Mouse (Mus musculus) liver, embryonic 11.5 days (tissue): ENCODE data around the gene H2afy. TPM values are rescaled to one million over a fixed set of nuclear protein-coding genes. Genes with fewer than 3 reads are reported as not detected.

Source experiments
- ATAC-seq: fragments of 200-750 bp; cut with Nextera tagmentation; replicated peaks from 2 replicates; pipeline ENCODE4 v1.8.0; 2017; ENCODE audit warnings: moderate number of reproducible peaks, mild to moderate bottlenecking, moderate TSS enrichment, moderate library complexity; ENCODE audit not compliant: low FRiP score
- DNase-seq: peaks from one replicate; pipeline ENCODE4 v3.0.0-alpha.2; 2017; ENCODE audit warnings: low spot score
- H3K27ac ChIP-seq: fragments of 300-500 bp; sonication (generic); 2 replicates; pipeline ENCODE4 v1.5.1; 2014; ENCODE audit warnings: mild to moderate bottlenecking, low read depth, low read length, control low read depth
- H3K27me3 ChIP-seq: fragments of 300-500 bp; sonication (generic); replicated peaks from 2 replicates; pipeline ENCODE4 v1.6.1; 2014; ENCODE audit warnings: low read length, mixed read lengths; ENCODE audit not compliant: control insufficient read depth, insufficient read depth
- H3K36me3 ChIP-seq: fragments of 300-500 bp; sonication (generic); 2 replicates; pipeline ENCODE4 v1.6.1; 2014; ENCODE audit warnings: mild to moderate bottlenecking, low read length, moderate library complexity, mixed read lengths; ENCODE audit not compliant: control insufficient read depth, insufficient read depth
- H3K4me1 ChIP-seq: fragments of 300-500 bp; sonication (generic); replicated peaks from 2 replicates; pipeline ENCODE4 v1.6.1; 2014; ENCODE audit warnings: low read length, mixed read lengths; ENCODE audit not compliant: control insufficient read depth, insufficient read depth
- H3K4me2 ChIP-seq: fragments of 300-500 bp; sonication (generic); 2 replicates; pipeline ENCODE4 v1.6.1; 2014; ENCODE audit warnings: mild to moderate bottlenecking, control low read depth, moderate library complexity
- H3K4me3 ChIP-seq: fragments of 300-500 bp; sonication (generic); 2 replicates; pipeline ENCODE4 v1.5.1; 2014; ENCODE audit warnings: low read depth, low read length, control low read depth
- H3K9ac ChIP-seq: fragments of 300-500 bp; sonication (generic); 2 replicates; pipeline ENCODE4 v1.6.1; 2014; ENCODE audit warnings: low read depth, low read length, control low read depth
- H3K9me3 ChIP-seq: fragments of 300-500 bp; sonication (generic); 2 replicates; pipeline ENCODE4 v1.6.1; 2016; ENCODE audit warnings: low read length, inconsistent platforms, mixed read lengths; ENCODE audit not compliant: control insufficient read depth
- WGBS: fragments of 180-500 bp; shearing (Covaris S2); extraction: QIAGEN DNeasy Blood & Tissue Kit; methylation state at CpG from one replicate; pipeline ENCODE4 v1.1.7; 2014; 5-methylcytosine and 5-hydroxymethylcytosine counted together
- polyA plus RNA-seq: library from polyadenylated mRNA; unstranded; fragments of >200 nt; fragmentation: Nextera tagmentation; extraction: Ambion mirVana; gene quantifications from 2 replicates; pipeline ENCODE4 v1.2.1, GENCODE M21; 2014

Gene H2afy
- polyA plus RNA-seq, 1 experiment from 2014 or later, result 233 TPM

GRCm38 (mm10) chr13:56155048-56155447 lies 18.9 kb upstream of the H2afy start:
- WGBS, result 44% methylated on average over 5 of the region's 5 CpGs
- Histone ChIP-seq H3K27me3 (no peaks in the 10 kb centered on the region), H3K9ac (no peak overlapping the region), H3K4me1 (peaks cover under 1% of the 10 kb centered on the region), H3K9me3 (no peaks in the 10 kb centered on the region), H3K27ac (no peak overlapping the region), H3K36me3 (no peaks in the 10 kb centered on the region), H3K4me3 (no peak overlapping the region), H3K4me2 (no peak overlapping the region)
- ATAC-seq (no peak), DNase-seq (no peak)

- no peaks in the 10 kb centered on the region; the same call in 1 of the 2 replicates for H3K4me1 ChIP-seq
- H3K4me2 ChIP-seq, result no peak overlapping the region
- no peaks in the 10 kb centered on the region for H3K27me3 ChIP-seq
- H3K4me3 ChIP-seq, result no peak overlapping the region
- H3K27ac ChIP-seq, result no peak overlapping the region
- no peaks in the 10 kb centered on the region for H3K36me3 ChIP-seq
- H3K9me3 ChIP-seq, result no peaks in the 10 kb centered on the region
- WGBS, result 51% methylated on average over 7 of the region's 7 CpGs
- ATAC-seq, result no peak
- no peak for DNase-seq
- H3K9ac ChIP-seq, result no peak overlapping the region
Measured at GRCm38 (mm10) chr13:56152773-56153460, 16.8 kb upstream of the H2afy start.

- Histone ChIP-seq H3K36me3 (no peaks in the 10 kb centered on the region), H3K27me3 (no peaks in the 10 kb centered on the region), H3K4me2 (peak overlapping the region; percentile 64), H3K27ac (no peak overlapping the region), H3K9ac (no peak overlapping the region), H3K4me3 (peak overlapping the region; percentile 40), H3K4me1 (no peaks in the 10 kb centered on the region; the same call in 1 of the 2 replicates), H3K9me3 (no peaks in the 10 kb centered on the region)
- 35% methylated on average over 22 of the region's 22 CpGs for WGBS
- DNase-seq, result no peak
- ATAC-seq, result peak; percentile 69; the same call in 1 of the 2 replicates
Measured at GRCm38 (mm10) chr13:56151404-56152226, 15.5 kb upstream of the H2afy start.

GRCm38 (mm10) chr13:56145523-56145922 lies 9.4 kb upstream of the H2afy start:
- no peaks in the 10 kb centered on the region for H3K36me3 ChIP-seq
- no peak for DNase-seq
- no peak overlapping the region for H3K4me3 ChIP-seq
- H3K4me2 ChIP-seq, result no peak overlapping the region
- 0 out of 2 replicates have a peak, but pooled peaks cover 4% of the 10 kb centered on the region for H3K4me1 ChIP-seq
- no peak overlapping the region for H3K27ac ChIP-seq
- no peak overlapping the region for H3K9ac ChIP-seq
- no peaks in the 10 kb centered on the region for H3K27me3 ChIP-seq
- no peak for ATAC-seq
- 35% methylated on average over 3 of the region's 3 CpGs for WGBS
- H3K9me3 ChIP-seq, result no peaks in the 10 kb centered on the region

- Histone ChIP-seq H3K4me3 (no peak overlapping the region), H3K9me3 (no peaks in the 10 kb centered on the region), H3K4me2 (no peak overlapping the region), H3K9ac (no peak overlapping the region), H3K36me3 (no peaks in the 10 kb centered on the region), H3K4me1 (0 out of 2 replicates have a peak, but pooled peaks cover 4% of the 10 kb centered on the region), H3K27ac (no peak overlapping the region), H3K27me3 (no peaks in the 10 kb centered on the region)
- WGBS, result 57% methylated on average over 2 of the region's 2 CpGs
- no peak for ATAC-seq
- DNase-seq, result no peak
Measured at GRCm38 (mm10) chr13:56144021-56144420, 7.9 kb upstream of the H2afy start.

- ATAC-seq, result no peak
- Histone ChIP-seq H3K36me3 (no peaks in the 10 kb centered on the region), H3K4me2 (no peak overlapping the region), H3K27ac (no peak overlapping the region), H3K4me1 (0 out of 2 replicates have a peak, but pooled peaks cover 4% of the 10 kb centered on the region), H3K27me3 (no peaks in the 10 kb centered on the region), H3K4me3 (no peak overlapping the region), H3K9me3 (no peaks in the 10 kb centered on the region), H3K9ac (no peak overlapping the region)
- 34% methylated on average over 7 of the region's 7 CpGs for WGBS
- DNase-seq, result no peak
Measured at GRCm38 (mm10) chr13:56143151-56143513, 7.0 kb upstream of the H2afy start.

- Histone ChIP-seq H3K27ac (no peak overlapping the region), H3K4me3 (no peak overlapping the region), H3K4me1 (0 out of 2 replicates have a peak, but pooled peaks cover 4% of the 10 kb centered on the region), H3K9me3 (no peaks in the 10 kb centered on the region), H3K4me2 (no peak overlapping the region), H3K9ac (no peak overlapping the region), H3K36me3 (no peaks in the 10 kb centered on the region), H3K27me3 (no peaks in the 10 kb centered on the region)
- ATAC-seq (no peak), DNase-seq (no peak)
- 25% methylated on average over 11 of the region's 11 CpGs for WGBS
Measured at GRCm38 (mm10) chr13:56142382-56143150, 6.4 kb upstream of the H2afy start.

GRCm38 (mm10) chr13:56139167-56139751 lies 3.1 kb upstream of the H2afy start:
- Histone ChIP-seq H3K9ac (no peak overlapping the region), H3K36me3 (no peaks in the 10 kb centered on the region), H3K9me3 (no peaks in the 10 kb centered on the region), H3K4me2 (no peak overlapping the region), H3K4me3 (no peak overlapping the region), H3K4me1 (peaks cover 14% of the 10 kb centered on the region), H3K27ac (no peak overlapping the region), H3K27me3 (no peaks in the 10 kb centered on the region)
- 61% methylated on average over 6 of the region's 6 CpGs for WGBS
- no peak for DNase-seq
- no peak for ATAC-seq
